In genomic region chr9:21724147-21724536, GRCm38 (mm10) we compare ENCODE assay signal across 8 mouse cellular contexts. TPM values are rescaled to one million over a fixed set of nuclear protein-coding genes. Genes with fewer than 3 reads are reported as not detected.
A peak's percentile ranks its signal among the peaks of the same experiment; 100 is the strongest.
DNase-seq lines count a peak whose midpoint lies in the region; ATAC-seq lines count a peak whose summit lies in the region.

No protein-coding gene starts in this region.

- H3K27ac ChIP-seq in embryonic facial prominence, embryonic 14.5 days (replicated peaks; ENCODE audit: low read depth, low read length), result peak overlapping the region; percentile 95
- H3K27ac ChIP-seq in kidney, embryonic 14.5 days (ENCODE audit: low read depth, low read length), result peak overlapping the region; percentile 96; the same call in 1 of the 2 replicates
- peak overlapping the region; percentile 96 for H3K27ac ChIP-seq in limb, embryonic 15.5 days

- peak overlapping the region; percentile 73 for H3K4me2 ChIP-seq in embryonic facial prominence, embryonic 14.5 days (ENCODE audit: low read depth, low read length)
- peak overlapping the region; percentile 69 for H3K4me2 ChIP-seq in kidney, embryonic 14.5 days (replicated peaks; ENCODE audit: low read depth, low read length)
- peak overlapping the region; percentile 61 for H3K4me2 ChIP-seq in limb, embryonic 15.5 days

- H3K27me3 ChIP-seq in embryonic facial prominence, embryonic 14.5 days (replicated peaks; ENCODE audit: control insufficient read depth, insufficient read depth, low read length), result no peaks in the 10 kb centered on the region
- no peaks in the 10 kb centered on the region for H3K27me3 ChIP-seq in kidney, embryonic 14.5 days (ENCODE audit: control insufficient read depth, insufficient read depth, low read length)
- no peaks in the 10 kb centered on the region for H3K27me3 ChIP-seq in limb, embryonic 15.5 days

- peak; percentile 94 for ATAC-seq in embryonic facial prominence, embryonic 14.5 days (ENCODE audit: low read depth)
- ATAC-seq in kidney, embryonic 14.5 days (ENCODE audit: low FRiP score, low TSS enrichment), result peak; percentile 97
- peak; percentile 96 for ATAC-seq in limb, embryonic 15.5 days (ENCODE audit: insufficient number of reproducible peaks, low FRiP score, low TSS enrichment, low read depth)

- H3K4me1 ChIP-seq in embryonic facial prominence, embryonic 14.5 days (ENCODE audit: control insufficient read depth, insufficient read depth, low read length), result peaks cover 7% of the 10 kb centered on the region
- H3K4me1 ChIP-seq in kidney, embryonic 14.5 days (ENCODE audit: control insufficient read depth, insufficient read depth, low read length), result peaks cover 8% of the 10 kb centered on the region; the same call in 1 of the 2 replicates
- H3K4me1 ChIP-seq in limb, embryonic 15.5 days, result peaks cover 39% of the 10 kb centered on the region

- WGBS in embryonic facial prominence, embryonic 14.5 days, result 3% methylated on average over 11 of the region's 18 CpGs
- under 1% methylated on average over 18 of the region's 18 CpGs for WGBS in kidney, embryonic 14.5 days
- WGBS in limb, embryonic 15.5 days, result under 1% methylated on average over 18 of the region's 18 CpGs

- peak overlapping the region; percentile 69 for H3K4me3 ChIP-seq in embryonic facial prominence, embryonic 14.5 days (ENCODE audit: low read depth, low read length)
- peak overlapping the region; percentile 84 for H3K4me3 ChIP-seq in kidney, embryonic 14.5 days (ENCODE audit: low read length)
- H3K4me3 ChIP-seq in limb, embryonic 15.5 days, result peak overlapping the region; percentile 58

- H3K9me3 ChIP-seq in embryonic facial prominence, embryonic 14.5 days (ENCODE audit: control insufficient read depth, low read length), result no peaks in the 10 kb centered on the region
- H3K9me3 ChIP-seq in kidney, embryonic 14.5 days (ENCODE audit: control insufficient read depth, low read length), result no peaks in the 10 kb centered on the region
- no peaks in the 10 kb centered on the region for H3K9me3 ChIP-seq in limb, embryonic 15.5 days

- H3K9ac ChIP-seq in embryonic facial prominence, embryonic 14.5 days (ENCODE audit: low read depth, low read length), result peak overlapping the region; percentile 72
- peak overlapping the region; percentile 75 for H3K9ac ChIP-seq in kidney, embryonic 14.5 days (ENCODE audit: low read depth, low read length)
- peak overlapping the region; percentile 37 for H3K9ac ChIP-seq in limb, embryonic 15.5 days

- DNase-seq in 3T3-L1 (ENCODE audit: low read depth, low spot score), result peak; percentile 90
- DNase-seq in adrenal gland, postnatal 4 days (ENCODE audit: low spot score in 2 of 2), result peak; percentile 71 to 86
- peak; percentile 99 for DNase-seq in embryonic facial prominence, embryonic 14.5 days (ENCODE audit: low spot score)
- peak; percentile 88 to 89 for DNase-seq in heart, adult 9 months (ENCODE audit: low spot score in 2 of 2)
- peak; percentile 70 to 77 for DNase-seq in monocyte, adult 2 months (ENCODE audit: low read depth in 1 of 2, low spot score in 2 of 2)
- peak; percentile 88 to 89 for DNase-seq in spleen, postnatal 36 days (ENCODE audit: low spot score in 2 of 2)

- H3K36me3 ChIP-seq in embryonic facial prominence, embryonic 14.5 days (ENCODE audit: control insufficient read depth, insufficient read depth, low read length), result peaks cover 12% of the 10 kb centered on the region; the same call in 1 of the 2 replicates
- H3K36me3 ChIP-seq in kidney, embryonic 14.5 days (ENCODE audit: control insufficient read depth, insufficient read depth, low read length), result no peaks in the 10 kb centered on the region; the same call in 1 of the 2 replicates
- H3K36me3 ChIP-seq in limb, embryonic 15.5 days, result no peaks in the 10 kb centered on the region; the same call in 1 of the 2 replicates

RNA-seq across cellular contexts. Expression of gene Ldlr, which starts 0.9 kb away (rescaled TPM):
- total RNA-seq in adrenal gland, postnatal 4 days (2021), result 10 to 100 TPM; 26.7 to 31.9 TPM
- 13.9 and 14.1 TPM in 2 replicates for polyA plus RNA-seq in embryonic facial prominence, embryonic 14.5 days (2014; fragmentation: Nextera tagmentation; extraction: Ambion mirVana)
- 13.2 and 15.8 TPM in 2 replicates for polyA plus RNA-seq in kidney, embryonic 14.5 days (2014; fragmentation: Nextera tagmentation; extraction: Ambion mirVana)
- polyA plus RNA-seq in limb, embryonic 15.5 days (2015; fragmentation: Nextera tagmentation; extraction: Ambion mirVana), result 41.4 and 42.8 TPM in 2 replicates

RNA-seq across cellular contexts. Expression of gene Spc24, which starts 36.0 kb away (rescaled TPM):
- total RNA-seq in adrenal gland, postnatal 4 days (2021), result 10 to 100 TPM; 19.6 to 22.8 TPM
- polyA plus RNA-seq in embryonic facial prominence, embryonic 14.5 days (2014; fragmentation: Nextera tagmentation; extraction: Ambion mirVana), result 70.4 and 81.9 TPM in 2 replicates
- polyA plus RNA-seq in kidney, embryonic 14.5 days (2014; fragmentation: Nextera tagmentation; extraction: Ambion mirVana), result 139 and 150 TPM in 2 replicates
- polyA plus RNA-seq in limb, embryonic 15.5 days (2015; fragmentation: Nextera tagmentation; extraction: Ambion mirVana), result 84.3 and 89.8 TPM in 2 replicates

Comparison
In these comparisons a context has a peak if more than half of its experiments do, and no peak if none do; other contexts are left out.
1. Peak in every context shown above with its lines: DNase-seq, ATAC-seq, H3K4me3 ChIP-seq and H3K27ac ChIP-seq.